Mouse (Mus musculus): Measurements from ENCODE around the gene Hdhd5. TPM values are rescaled to one million over a fixed set of nuclear protein-coding genes. Genes with fewer than 3 reads are reported as not detected.

Gene Hdhd5
- total and polyA plus RNA-seq, 3 experiments = 17.8 to 19.9 TPM; not detected in 1

- no peak for DNase-seq (ENCODE audit: low read depth, low spot score)
- Histone ChIP-seq H3K27ac (ENCODE audit: control insufficient read depth, low read depth, low read length) (no peak overlapping the region), H3K4me1 (ENCODE audit: control insufficient read depth in 1 of 2, insufficient read depth in 2 of 2, low read length in 2 of 2) (no peaks in the 10 kb centered on the region), H3K9ac (ENCODE audit: control insufficient read depth, low read depth, low read length, poor library complexity, severe bottlenecking) (no peak overlapping the region), H3K36me3 (ENCODE audit: control insufficient read depth in 1 of 2, insufficient read depth in 2 of 2, low read length in 2 of 2) (no peaks in the 10 kb centered on the region), H3K9me3 (replicated peaks; ENCODE audit: insufficient read depth, low read length) (no peaks in the 10 kb centered on the region), H3K27me3 (ENCODE audit: control insufficient read depth in 1 of 2, insufficient read depth in 2 of 2, low read length in 2 of 2) (peaks cover 0 to 3% of the 10 kb centered on the region in 2 experiments; a peak in 2 of 4 replicates), H3K79me2 (ENCODE audit: control insufficient read depth, insufficient read depth, low read length, poor library complexity) (no peaks in the 10 kb centered on the region), H3K4me3 (ENCODE audit: control insufficient read depth in 1 of 2, insufficient read depth in 1 of 2, low read depth in 2 of 2, low read length in 2 of 2) (no peak overlapping the region)
- no peak for TF ChIP-seq NRF1 (IDR thresholded peaks at IDR 0.05; ENCODE audit: insufficient read depth, low read depth, low read length, poor library complexity, severe bottlenecking)
- TF ChIP-seq HCFC1 (IDR thresholded peaks at IDR 0.05; ENCODE audit: low read depth, low read length) = no peak
- no peak for TF ChIP-seq ZMIZ1 (IDR thresholded peaks at IDR 0.05; ENCODE audit: low read depth, low read length)
- no peak for TF ChIP-seq KAT2A (conservative IDR thresholded peaks at IDR 0.05; ENCODE audit: low read depth, low read length)
- TF ChIP-seq ELF1 (IDR thresholded peaks at IDR 0.05; ENCODE audit: low read depth, low read length) = no peak
These were observed 27.1 kb downstream of the Hdhd5 start for GRCm38 (mm10) chr6:120504051-120504450.

DNA sequence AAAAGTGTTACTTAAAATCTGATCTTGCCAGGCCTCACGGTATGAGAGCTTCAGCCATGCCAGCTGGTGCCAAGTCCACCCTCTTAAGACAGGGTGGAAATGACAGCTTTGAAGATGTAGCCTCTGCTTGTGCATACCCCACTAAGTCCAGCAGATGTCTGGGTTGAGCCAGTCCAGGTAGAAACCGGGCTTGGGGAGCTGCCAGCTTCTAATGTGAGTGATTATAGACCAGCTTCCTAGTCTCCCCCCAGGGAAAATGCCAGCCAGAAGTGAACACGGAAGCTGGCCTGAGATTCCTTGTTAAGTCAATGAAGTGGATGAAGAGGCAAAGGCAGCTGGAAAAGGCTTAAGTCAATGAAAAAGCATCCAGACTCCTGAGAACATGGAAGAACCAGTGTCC lies 34.6 kb downstream of the Hdhd5 start:
- Histone ChIP-seq H3K9me3 (replicated peaks; ENCODE audit: insufficient read depth, low read length) (no peaks in the 10 kb centered on the region), H3K27ac (ENCODE audit: control insufficient read depth, low read depth, low read length) (no peak overlapping the region), H3K27me3 (ENCODE audit: control insufficient read depth in 1 of 2, insufficient read depth in 2 of 2, low read length in 2 of 2) (peaks cover 0 to 17% of the 10 kb centered on the region in 2 experiments; a peak in 3 of 4 replicates), H3K4me3 (ENCODE audit: control insufficient read depth in 1 of 2, insufficient read depth in 1 of 2, low read depth in 2 of 2, low read length in 2 of 2) (no peak overlapping the region), H3K79me2 (ENCODE audit: control insufficient read depth, insufficient read depth, low read length, poor library complexity) (no peaks in the 10 kb centered on the region), H3K4me1 (ENCODE audit: control insufficient read depth in 1 of 2, insufficient read depth in 2 of 2, low read length in 2 of 2) (peaks cover 0 to 2% of the 10 kb centered on the region in 2 experiments; a peak in 1 of 4 replicates), H3K9ac (ENCODE audit: control insufficient read depth, low read depth, low read length, poor library complexity, severe bottlenecking) (no peak overlapping the region), H3K36me3 (ENCODE audit: control insufficient read depth in 1 of 2, insufficient read depth in 2 of 2, low read length in 2 of 2) (no peaks in the 10 kb centered on the region)
- DNase-seq (ENCODE audit: low read depth, low spot score) = no peak
- TF ChIP-seq CTCF (IDR thresholded peaks at IDR 0.05 in 2 of 3, conservative IDR thresholded peaks at IDR 0.05 in 1 of 3; ENCODE audit: control insufficient read depth in 1 of 3, insufficient read depth in 1 of 3, low read depth in 2 of 3, low read length in 3 of 3, poor library complexity in 1 of 3, severe bottlenecking in 1 of 3) = no peak
- no peak for TF ChIP-seq ETS1 (IDR thresholded peaks at IDR 0.05; ENCODE audit: low read depth, low read length)
- no peak for TF ChIP-seq CHD2 (IDR thresholded peaks at IDR 0.05; ENCODE audit: low read length)
- TF ChIP-seq USF2 (IDR thresholded peaks at IDR 0.05; ENCODE audit: borderline replicate concordance in 1 of 2, insufficient read depth in 1 of 2, low read depth in 1 of 2, low read length in 2 of 2) = no peak
- no peak for TF ChIP-seq MXI1 (IDR thresholded peaks at IDR 0.05; ENCODE audit: low read depth, low read length)
- TF ChIP-seq TAL1 (IDR thresholded peaks at IDR 0.05; ENCODE audit: low read length) = no peak
- no peak for TF ChIP-seq USF1 (IDR thresholded peaks at IDR 0.05; ENCODE audit: low read depth, low read length)
- TF ChIP-seq ZNF384 (IDR thresholded peaks at IDR 0.05; ENCODE audit: low read depth, low read length) = no peak
- TF ChIP-seq CHD1 (IDR thresholded peaks at IDR 0.05; ENCODE audit: low read depth, low read length) = no peak
- TF ChIP-seq SIN3A (IDR thresholded peaks at IDR 0.05; ENCODE audit: low read length) = no peak
- TF ChIP-seq UBTF (IDR thresholded peaks at IDR 0.05; ENCODE audit: borderline replicate concordance, insufficient read depth, low read depth, low read length) = no peak
- TF ChIP-seq ELF1 (IDR thresholded peaks at IDR 0.05; ENCODE audit: low read depth, low read length) = no peak
- TF ChIP-seq GABPA (IDR thresholded peaks at IDR 0.05; ENCODE audit: low read depth, low read length) = no peak
- TF ChIP-seq POLR2AphosphoS2 (IDR thresholded peaks at IDR 0.05; ENCODE audit: low read length) = no peak
- no peak for TF ChIP-seq BHLHE40 (IDR thresholded peaks at IDR 0.05; ENCODE audit: borderline replicate concordance, low read depth, low read length)
- TF ChIP-seq MYB (IDR thresholded peaks at IDR 0.05; ENCODE audit: low read depth, low read length) = no peak
- TF ChIP-seq TBP (IDR thresholded peaks at IDR 0.05; ENCODE audit: low read depth, low read length) = no peak
- no peak for TF ChIP-seq MYC (IDR thresholded peaks at IDR 0.05; ENCODE audit: low read depth, low read length)
